Mouse (Mus musculus) forebrain, embryonic 12.5 days (tissue): ENCODE measurements around the gene Rpl28. TPM values are rescaled to one million over a fixed set of nuclear protein-coding genes. Genes with fewer than 3 reads are reported as not detected.

Source experiments
- ATAC-seq: fragments of 200-750 bp; cut with Nextera tagmentation; 2 replicates; pipeline ENCODE4 v1.8.0; 2017; ENCODE audit warnings: moderate TSS enrichment; ENCODE audit not compliant: low FRiP score
- H3K27ac ChIP-seq: fragments of 300-500 bp; sonication (generic); 2 replicates; pipeline ENCODE4 v1.5.1; 2016; ENCODE audit warnings: mild to moderate bottlenecking
- H3K27me3 ChIP-seq: fragments of 300-500 bp; sonication (generic); 2 replicates; pipeline ENCODE4 v1.6.1; 2016; ENCODE audit warnings: mild to moderate bottlenecking
- H3K36me3 ChIP-seq: fragments of 300-500 bp; sonication (generic); replicated peaks from 2 replicates; pipeline ENCODE4 v1.6.1; 2016; ENCODE audit warnings: mild to moderate bottlenecking
- H3K4me1 ChIP-seq: fragments of 300-500 bp; sonication (generic); 2 replicates; pipeline ENCODE4 v1.6.1; 2016
- H3K4me2 ChIP-seq: fragments of 300-500 bp; sonication (generic); 2 replicates; pipeline ENCODE4 v1.6.1; 2016; ENCODE audit warnings: mild to moderate bottlenecking, moderate library complexity
- H3K4me3 ChIP-seq: fragments of 300-500 bp; sonication (generic); replicated peaks from 2 replicates; pipeline ENCODE4 v1.5.1; 2016; ENCODE audit warnings: mild to moderate bottlenecking
- H3K9ac ChIP-seq: fragments of 300-500 bp; sonication (generic); 2 replicates; pipeline ENCODE4 v1.6.1; 2016; ENCODE audit warnings: mild to moderate bottlenecking
- H3K9me3 ChIP-seq: fragments of 300-500 bp; sonication (generic); 2 replicates; pipeline ENCODE4 v1.6.1; 2016
- WGBS: fragments of 180-500 bp; shearing (Covaris S2); methylation state at CpG from one replicate; pipeline ENCODE4 v1.1.7; 2016; 5-methylcytosine and 5-hydroxymethylcytosine counted together
- polyA plus RNA-seq: library from polyadenylated mRNA; unstranded; fragments of >200 nt; fragmentation: Nextera tagmentation; extraction: Ambion mirVana; gene quantifications from 2 replicates; pipeline ENCODE4 v1.2.1, GENCODE M21; 2016

Rpl28 gene
- polyA plus RNA-seq = 306 and 310 TPM in 2 replicates

GRCm38 (mm10) chr7:4792278-4793212 lies at the start of gene Rpl28:
Gene Rpl28 (plus strand): TSS chr7:4792874.
- Histone ChIP-seq H3K9ac (peak within 1 kb of the TSS; percentile 94), H3K4me2 (peak within 1 kb of the TSS; percentile 85), H3K36me3 (peaks cover 34% of the 10 kb centered on the region), H3K27me3 (peaks cover 24% of the 10 kb centered on the region), H3K9me3 (no peaks in the 10 kb centered on the region), H3K4me1 (peaks cover 24% of the 10 kb centered on the region), H3K27ac (peak within 1 kb of the TSS; percentile 88), H3K4me3 (peak within 1 kb of the TSS; percentile 86)
- ATAC-seq = peak; percentile 87
- WGBS = 2% methylated on average over 54 of the region's 54 CpGs

- no peak for ATAC-seq
- 75% methylated on average over 2 of the region's 2 CpGs for WGBS
- H3K4me1 ChIP-seq = peaks cover 53% of the 10 kb centered on the region
- no peak overlapping the region for H3K27ac ChIP-seq
- H3K36me3 ChIP-seq = peaks cover 31% of the 10 kb centered on the region
- no peak overlapping the region for H3K4me3 ChIP-seq
- H3K27me3 ChIP-seq = no peaks in the 10 kb centered on the region
- H3K9ac ChIP-seq = no peak overlapping the region
- no peaks in the 10 kb centered on the region for H3K9me3 ChIP-seq
- H3K4me2 ChIP-seq = no peak overlapping the region
These were observed 49.3 kb upstream of the Rpl28 start for GRCm38 (mm10) chr7:4743354-4743753.

- no peak for ATAC-seq
- H3K27me3 ChIP-seq = no peaks in the 10 kb centered on the region
- no peak overlapping the region for H3K4me2 ChIP-seq
- WGBS = 98% methylated on average over 5 of the region's 6 CpGs
- peaks cover 44% of the 10 kb centered on the region for H3K4me1 ChIP-seq
- H3K9ac ChIP-seq = no peak overlapping the region
- H3K36me3 ChIP-seq = peaks cover 34% of the 10 kb centered on the region
- no peak overlapping the region for H3K4me3 ChIP-seq
- H3K27ac ChIP-seq = no peak overlapping the region
- H3K9me3 ChIP-seq = no peaks in the 10 kb centered on the region
These were observed 47.8 kb upstream of the Rpl28 start for GRCm38 (mm10) chr7:4744886-4745285.

GRCm38 (mm10) chr7:4746326-4746980 lies 46.2 kb upstream of the Rpl28 start:
- Histone ChIP-seq H3K36me3 (peaks cover 34% of the 10 kb centered on the region), H3K4me2 (no peak overlapping the region), H3K9ac (no peak overlapping the region), H3K9me3 (no peaks in the 10 kb centered on the region), H3K27ac (no peak overlapping the region), H3K4me1 (peaks cover 33% of the 10 kb centered on the region), H3K27me3 (no peaks in the 10 kb centered on the region), H3K4me3 (no peak overlapping the region)
- WGBS = 84% methylated on average over 22 of the region's 22 CpGs
- no peak for ATAC-seq

- H3K36me3 ChIP-seq = peaks cover 30% of the 10 kb centered on the region
- peaks cover 33% of the 10 kb centered on the region for H3K4me1 ChIP-seq
- H3K4me3 ChIP-seq = no peak overlapping the region
- H3K9ac ChIP-seq = no peak overlapping the region
- H3K4me2 ChIP-seq = no peak overlapping the region
- H3K9me3 ChIP-seq = no peaks in the 10 kb centered on the region
- ATAC-seq = no peak
- H3K27me3 ChIP-seq = 0 out of 2 replicates have a peak, but pooled peaks cover under 1% of the 10 kb centered on the region
- H3K27ac ChIP-seq = no peak overlapping the region
- 75% methylated on average over 9 of the region's 9 CpGs for WGBS
These were observed 45.3 kb upstream of the Rpl28 start for GRCm38 (mm10) chr7:4747156-4747899.

- H3K36me3 ChIP-seq = peaks cover 23% of the 10 kb centered on the region
- peaks cover 31% of the 10 kb centered on the region for H3K4me1 ChIP-seq
- no peak for ATAC-seq
- H3K4me2 ChIP-seq = no peak overlapping the region
- no peak overlapping the region for H3K27ac ChIP-seq
- 0 out of 2 replicates have a peak, but pooled peaks cover 3% of the 10 kb centered on the region for H3K27me3 ChIP-seq
- H3K9me3 ChIP-seq = no peaks in the 10 kb centered on the region
- H3K9ac ChIP-seq = no peak overlapping the region
- WGBS = 80% methylated on average over 4 of the region's 4 CpGs
- no peak overlapping the region for H3K4me3 ChIP-seq
These were observed 44.4 kb upstream of the Rpl28 start for GRCm38 (mm10) chr7:4748321-4748720.

- H3K36me3 ChIP-seq = peaks cover 21% of the 10 kb centered on the region
- no peak overlapping the region for H3K4me2 ChIP-seq
- H3K4me1 ChIP-seq = peaks cover 30% of the 10 kb centered on the region
- no peak for ATAC-seq
- H3K4me3 ChIP-seq = no peak overlapping the region
- no peak overlapping the region for H3K27ac ChIP-seq
- 83% methylated on average over 2 of the region's 2 CpGs for WGBS
- no peak overlapping the region for H3K9ac ChIP-seq
- peaks cover 6% of the 10 kb centered on the region for H3K27me3 ChIP-seq
- H3K9me3 ChIP-seq = no peaks in the 10 kb centered on the region
These were observed 43.5 kb upstream of the Rpl28 start for GRCm38 (mm10) chr7:4749169-4749568.

GRCm38 (mm10) chr7:4751971-4752820 lies 40.5 kb upstream of the Rpl28 start:
- peak; percentile 79 for ATAC-seq
- under 1% methylated on average over 30 of the region's 30 CpGs for WGBS
- peak overlapping the region; percentile 27 for H3K9ac ChIP-seq

GRCm38 (mm10) chr7:4752821-4753570 lies 39.7 kb upstream of the Rpl28 start, which contains the start of gene Cox6b2:
Gene Cox6b2 (minus strand): TSS chr7:4753094.
- H3K27me3 ChIP-seq = peaks cover 14% of the 10 kb centered on the region
- peak within 1 kb of the TSS; percentile 27; the same call in 1 of the 2 replicates for H3K27ac ChIP-seq
- H3K4me3 ChIP-seq = peak within 1 kb of the TSS; percentile 33
- peaks cover 8% of the 10 kb centered on the region; the same call in 1 of the 2 replicates for H3K9me3 ChIP-seq
- H3K4me2 ChIP-seq = peak within 1 kb of the TSS; percentile 53
- peaks cover 4% of the 10 kb centered on the region; the same call in 1 of the 2 replicates for H3K36me3 ChIP-seq
- peak within 1 kb of the TSS; percentile 27 for H3K9ac ChIP-seq
- H3K4me1 ChIP-seq = peaks cover 18% of the 10 kb centered on the region
- WGBS = 3% methylated on average over 24 of the region's 24 CpGs
- ATAC-seq = peak; percentile 92

More at GRCm38 (mm10) chr7:4751971-4752820, 40.5 kb upstream of the Rpl28 start:
- Histone ChIP-seq H3K9me3 (peaks cover 8% of the 10 kb centered on the region; the same call in 1 of the 2 replicates), H3K4me3 (peak overlapping the region; percentile 33), H3K36me3 (peaks cover 4% of the 10 kb centered on the region; the same call in 1 of the 2 replicates), H3K27me3 (peaks cover 10% of the 10 kb centered on the region), H3K4me1 (peaks cover 18% of the 10 kb centered on the region), H3K27ac (peak overlapping the region; percentile 27; the same call in 1 of the 2 replicates), H3K4me2 (peak overlapping the region; percentile 53)

GRCm38 (mm10) chr7:4759670-4760069 lies 33.0 kb upstream of the Rpl28 start:
- Histone ChIP-seq H3K9me3 (peaks cover 8% of the 10 kb centered on the region; the same call in 1 of the 2 replicates), H3K9ac (no peak overlapping the region), H3K27ac (no peak overlapping the region), H3K27me3 (peaks cover 13% of the 10 kb centered on the region), H3K4me2 (no peak overlapping the region), H3K4me1 (peaks cover 2% of the 10 kb centered on the region), H3K36me3 (no peaks in the 10 kb centered on the region), H3K4me3 (no peak overlapping the region)
- ATAC-seq = no peak
- 50% methylated on average over 1 of the region's 1 CpGs for WGBS
